In genomic region chr15:76982745-76983144, GRCm38 (mm10) we compare ENCODE assay signal across 11 mouse cellular contexts. TPM values are rescaled to one million over a fixed set of nuclear protein-coding genes. Genes with fewer than 3 reads are reported as not detected.
DNase-seq lines count a peak whose midpoint lies in the region; ATAC-seq and TF ChIP-seq lines count a peak whose summit lies in the region.
"Had no signal": no experiment of that assay in that cellular context is flagged by ENCODE, and none has a peak within 500 bp of the region (broad histone marks: within the 10 kb centered on the region; RNA-seq: fewer than 3 reads in every experiment).

No protein-coding gene starts in this region.

- no peak overlapping the region for H3K4me2 ChIP-seq in forebrain, embryonic 14.5 days (ENCODE audit: low read length)
- H3K4me2 ChIP-seq in intestine, postnatal 0 days (replicated peaks; ENCODE audit: low read depth), result no peak overlapping the region
- H3K4me2 ChIP-seq: heart, embryonic 15.5 days had no signal

- intact Hi-C loops in left cerebral cortex, postnatal 14 days (cut with DNase I), result no loop called here
- intact Hi-C loops in left cerebral cortex, postnatal 10 days (cut with DNase I), result loop anchor here (5.0 kb wide), 1 partner anchor 375 kb away; no protein-coding TSS in a partner anchor

- no peaks in the 10 kb centered on the region for H3K36me3 ChIP-seq in forebrain, embryonic 14.5 days (ENCODE audit: control insufficient read depth, insufficient read depth, low read length)
- H3K36me3 ChIP-seq in forebrain, embryonic 10.5 days (replicated peaks), result no peaks in the 10 kb centered on the region
- H3K36me3 ChIP-seq in intestine, postnatal 0 days (ENCODE audit: control insufficient read depth, insufficient read depth), result no peaks in the 10 kb centered on the region
- H3K36me3 ChIP-seq: G1E; heart, embryonic 15.5 days had no signal

- no peak for ATAC-seq in forebrain, embryonic 14.5 days
- no peak for ATAC-seq in intestine, postnatal 0 days

- H3K27ac ChIP-seq in forebrain, embryonic 14.5 days (ENCODE audit: low read depth, low read length), result no peak overlapping the region
- H3K27ac ChIP-seq in forebrain, embryonic 10.5 days, result no peak overlapping the region
- no peak overlapping the region for H3K27ac ChIP-seq in intestine, postnatal 0 days (ENCODE audit: low read depth, low read length)
- H3K27ac ChIP-seq: heart, embryonic 15.5 days; liver, embryonic 14.5 days had no signal

- H3K4me1 ChIP-seq in forebrain, embryonic 14.5 days (ENCODE audit: control insufficient read depth, insufficient read depth, low read length), result 0 out of 2 replicates have a peak, but pooled peaks cover 3% of the 10 kb centered on the region
- peaks cover 8% of the 10 kb centered on the region for H3K4me1 ChIP-seq in forebrain, embryonic 10.5 days
- peaks cover 4% of the 10 kb centered on the region; the same call in 1 of the 2 replicates for H3K4me1 ChIP-seq in intestine, postnatal 0 days (replicated peaks; ENCODE audit: control insufficient read depth, insufficient read depth, low read length)

- peak; percentile 62 for TF ChIP-seq CTCF in intestine, postnatal 0 days (IDR thresholded peaks at IDR 0.05; ENCODE audit: low read depth)

- WGBS in forebrain, embryonic 14.5 days, result 53% methylated on average over 3 of the region's 3 CpGs
- 53% methylated on average over 3 of the region's 3 CpGs for WGBS in forebrain, embryonic 10.5 days
- 42% methylated on average over 3 of the region's 3 CpGs for WGBS in intestine, postnatal 0 days

- no peak overlapping the region for H3K9ac ChIP-seq in forebrain, embryonic 14.5 days (ENCODE audit: low read length)
- H3K9ac ChIP-seq in intestine, postnatal 0 days (ENCODE audit: low read depth, low read length), result no peak overlapping the region
- H3K9ac ChIP-seq: heart, embryonic 15.5 days; liver, embryonic 14.5 days had no signal

- H3K27me3 ChIP-seq in forebrain, embryonic 14.5 days (replicated peaks; ENCODE audit: control insufficient read depth, insufficient read depth, low read length), result no peaks in the 10 kb centered on the region
- peaks cover 22% of the 10 kb centered on the region for H3K27me3 ChIP-seq in forebrain, embryonic 10.5 days (ENCODE audit: poor library complexity, severe bottlenecking)
- H3K27me3 ChIP-seq in intestine, postnatal 0 days (replicated peaks; ENCODE audit: control insufficient read depth, insufficient read depth, low read length), result no peaks in the 10 kb centered on the region
- H3K27me3 ChIP-seq: heart, embryonic 15.5 days had no signal

- no peaks in the 10 kb centered on the region for H3K9me3 ChIP-seq in forebrain, embryonic 14.5 days (replicated peaks; ENCODE audit: control insufficient read depth, low read length)
- no peaks in the 10 kb centered on the region for H3K9me3 ChIP-seq in forebrain, embryonic 10.5 days
- no peaks in the 10 kb centered on the region for H3K9me3 ChIP-seq in intestine, postnatal 0 days (ENCODE audit: control insufficient read depth)
- H3K9me3 ChIP-seq: G1E; heart, embryonic 15.5 days had no signal

- no peak overlapping the region for H3K4me3 ChIP-seq in forebrain, embryonic 14.5 days (ENCODE audit: low read depth, low read length)
- H3K4me3 ChIP-seq in forebrain, embryonic 10.5 days, result no peak overlapping the region
- H3K4me3 ChIP-seq in intestine, postnatal 0 days (ENCODE audit: low read depth, low read length), result no peak overlapping the region
- H3K4me3 ChIP-seq: heart, embryonic 15.5 days had no signal

- DNase-seq in forebrain, embryonic 14.5 days (ENCODE audit: low spot score), result peak; percentile 68
- DNase-seq in forebrain, embryonic 10.5 days (ENCODE audit: extremely low spot score, low spot score), result no peak
- DNase-seq in left cerebral cortex, postnatal 14 days (ENCODE audit: low spot score in 2 of 2), result peak; percentile 32
- no peak for DNase-seq in left cerebral cortex, postnatal 10 days (ENCODE audit: extremely low spot score in 1 of 2, low spot score in 2 of 2)
- peak; percentile 47 for DNase-seq in MN1 (ENCODE audit: low spot score)
- no peak for DNase-seq in layer of hippocampus, postnatal 25 days (ENCODE audit: extremely low spot score in 1 of 2, low spot score in 1 of 2)
- no peak for DNase-seq in testis, postnatal 10 days (ENCODE audit: low spot score)

RNA-seq across cellular contexts. Expression of gene 1110038F14Rik, which starts 34.4 kb away (rescaled TPM):
- polyA plus RNA-seq in forebrain, embryonic 14.5 days (2014; fragmentation: Nextera tagmentation; extraction: Ambion mirVana), result 56.5 and 63.9 TPM in 2 replicates
- polyA plus RNA-seq in forebrain, embryonic 10.5 days (2016; fragmentation: Nextera tagmentation; extraction: Ambion mirVana), result 78.7 and 79.3 TPM in 2 replicates
- total RNA-seq in left cerebral cortex, postnatal 14 days (2021), result 10 to 100 TPM; 25.0 to 27.9 TPM
- 10 to 100 TPM; 22.0 to 22.7 TPM for total RNA-seq in left cerebral cortex, postnatal 10 days (2021)
- 37.1 and 37.8 TPM in 2 replicates for polyA plus RNA-seq in intestine, postnatal 0 days (2015; fragmentation: Nextera tagmentation; extraction: Ambion mirVana)
- 10 to 100 TPM; 26.9 to 27.8 TPM for total RNA-seq in layer of hippocampus, postnatal 25 days (2021)

RNA-seq across cellular contexts. Expression of gene Zfp647, which starts 57.5 kb away (rescaled TPM):
- 36.2 and 39.4 TPM in 2 replicates for polyA plus RNA-seq in forebrain, embryonic 14.5 days (2014; fragmentation: Nextera tagmentation; extraction: Ambion mirVana)
- 27.3 and 33.6 TPM in 2 replicates for polyA plus RNA-seq in forebrain, embryonic 10.5 days (2016; fragmentation: Nextera tagmentation; extraction: Ambion mirVana)
- total RNA-seq in left cerebral cortex, postnatal 14 days (2021), result 1 to 10 TPM; 5.9 to 6.0 TPM
- 10 to 100 TPM; 10.6 to 11.0 TPM for total RNA-seq in left cerebral cortex, postnatal 10 days (2021)
- polyA plus RNA-seq in intestine, postnatal 0 days (2015; fragmentation: Nextera tagmentation; extraction: Ambion mirVana), result 1.9 and 2.2 TPM in 2 replicates
- total RNA-seq in layer of hippocampus, postnatal 25 days (2021), result 1 to 10 TPM; 5.6 to 7.6 TPM

Comparison
In these comparisons a context has a peak if more than half of its experiments do, and no peak if none do; other contexts are left out.
1. DNase-seq: peak in forebrain, embryonic 14.5 days (single experiment), left cerebral cortex, postnatal 14 days (2 of 2) and MN1 (single experiment); none in forebrain, embryonic 10.5 days (single experiment), left cerebral cortex, postnatal 10 days (0 of 2), layer of hippocampus, postnatal 25 days (0 of 2) and testis, postnatal 10 days (single experiment).